Mouse (Mus musculus): ENCODE results near the gene Hand2. TPM values are rescaled to one million over a fixed set of nuclear protein-coding genes. Genes with fewer than 3 reads are reported as not detected.

The Hand2 gene
- polyA plus RNA-seq, 1 experiment from 2014 or later, result 0.58 TPM

- no peak overlapping the region for H3K9ac ChIP-seq (ENCODE audit: low read depth, low read length)
- no peak overlapping the region for H3K27ac ChIP-seq (ENCODE audit: low read length)
- WGBS (ENCODE audit: insufficient replicate concordance), result 4% methylated on average over 31 of the region's 31 CpGs
- H3K27me3 ChIP-seq (ENCODE audit: control insufficient read depth, insufficient read depth, low read depth, low read length), result peaks cover 97% of the 10 kb centered on the region
- H3K36me3 ChIP-seq (ENCODE audit: control insufficient read depth, insufficient read depth), result no peaks in the 10 kb centered on the region
- H3K4me2 ChIP-seq (ENCODE audit: low read depth, low read length), result no peak overlapping the region
- no peaks in the 10 kb centered on the region; the same call in 1 of the 2 replicates for H3K4me1 ChIP-seq (ENCODE audit: control insufficient read depth, low read depth, low read length)
- peak overlapping the region; percentile 17 for H3K4me3 ChIP-seq (ENCODE audit: low read depth, low read length)
- ATAC-seq (ENCODE audit: low read depth), result no peak
- H3K9me3 ChIP-seq (replicated peaks; ENCODE audit: control insufficient read depth, low read length), result no peaks in the 10 kb centered on the region
These were observed 2.5 kb downstream of the Hand2 start for GRCm38 (mm10) chr8:57322961-57323941.

- no peaks in the 10 kb centered on the region for H3K9me3 ChIP-seq (replicated peaks; ENCODE audit: control insufficient read depth, low read length)
- no peak overlapping the region for H3K27ac ChIP-seq (ENCODE audit: low read length)
- no peaks in the 10 kb centered on the region; the same call in 1 of the 2 replicates for H3K4me1 ChIP-seq (ENCODE audit: control insufficient read depth, low read depth, low read length)
- H3K4me3 ChIP-seq (ENCODE audit: low read depth, low read length), result no peak overlapping the region
- H3K9ac ChIP-seq (ENCODE audit: low read depth, low read length), result no peak overlapping the region
- peaks cover 97% of the 10 kb centered on the region for H3K27me3 ChIP-seq (ENCODE audit: control insufficient read depth, insufficient read depth, low read depth, low read length)
- H3K4me2 ChIP-seq (ENCODE audit: low read depth, low read length), result no peak overlapping the region
- ATAC-seq (ENCODE audit: low read depth), result no peak
- H3K36me3 ChIP-seq (ENCODE audit: control insufficient read depth, insufficient read depth), result no peaks in the 10 kb centered on the region
- 6% methylated on average over 12 of the region's 12 CpGs for WGBS (ENCODE audit: insufficient replicate concordance)
These were observed 3.3 kb downstream of the Hand2 start for GRCm38 (mm10) chr8:57324091-57324490.

GRCm38 (mm10) chr8:57324671-57325070 is 3.9 kb downstream of the Hand2 start:
- Histone ChIP-seq H3K9me3 (replicated peaks; ENCODE audit: control insufficient read depth, low read length) (no peaks in the 10 kb centered on the region), H3K27me3 (ENCODE audit: control insufficient read depth, insufficient read depth, low read depth, low read length) (peaks cover 97% of the 10 kb centered on the region), H3K36me3 (ENCODE audit: control insufficient read depth, insufficient read depth) (no peaks in the 10 kb centered on the region), H3K4me3 (ENCODE audit: low read depth, low read length) (no peak overlapping the region), H3K9ac (ENCODE audit: low read depth, low read length) (no peak overlapping the region), H3K4me2 (ENCODE audit: low read depth, low read length) (no peak overlapping the region), H3K27ac (ENCODE audit: low read length) (no peak overlapping the region), H3K4me1 (ENCODE audit: control insufficient read depth, low read depth, low read length) (no peaks in the 10 kb centered on the region; the same call in 1 of the 2 replicates)
- 10% methylated on average over 5 of the region's 5 CpGs for WGBS (ENCODE audit: insufficient replicate concordance)
- no peak for ATAC-seq (ENCODE audit: low read depth)

- H3K27ac ChIP-seq (ENCODE audit: low read length), result no peak overlapping the region
- H3K4me3 ChIP-seq (ENCODE audit: low read depth, low read length), result no peak overlapping the region
- peaks cover 97% of the 10 kb centered on the region for H3K27me3 ChIP-seq (ENCODE audit: control insufficient read depth, insufficient read depth, low read depth, low read length)
- H3K9me3 ChIP-seq (replicated peaks; ENCODE audit: control insufficient read depth, low read length), result no peaks in the 10 kb centered on the region
- no peak overlapping the region for H3K4me2 ChIP-seq (ENCODE audit: low read depth, low read length)
- H3K4me1 ChIP-seq (ENCODE audit: control insufficient read depth, low read depth, low read length), result no peaks in the 10 kb centered on the region; the same call in 1 of the 2 replicates
- 15% methylated on average over 21 of the region's 21 CpGs for WGBS (ENCODE audit: insufficient replicate concordance)
- ATAC-seq (ENCODE audit: low read depth), result no peak
- H3K36me3 ChIP-seq (ENCODE audit: control insufficient read depth, insufficient read depth), result no peaks in the 10 kb centered on the region
- no peak overlapping the region for H3K9ac ChIP-seq (ENCODE audit: low read depth, low read length)
These were observed 4.5 kb downstream of the Hand2 start for GRCm38 (mm10) chr8:57325111-57325891.

GRCm38 (mm10) chr8:57326091-57327065 is 5.6 kb downstream of the Hand2 start:
- Histone ChIP-seq H3K27me3 (ENCODE audit: control insufficient read depth, insufficient read depth, low read depth, low read length) (peaks cover 95% of the 10 kb centered on the region), H3K36me3 (ENCODE audit: control insufficient read depth, insufficient read depth) (no peaks in the 10 kb centered on the region), H3K9ac (ENCODE audit: low read depth, low read length) (no peak overlapping the region), H3K4me2 (ENCODE audit: low read depth, low read length) (no peak overlapping the region), H3K27ac (ENCODE audit: low read length) (no peak overlapping the region), H3K4me3 (ENCODE audit: low read depth, low read length) (no peak overlapping the region), H3K9me3 (replicated peaks; ENCODE audit: control insufficient read depth, low read length) (no peaks in the 10 kb centered on the region), H3K4me1 (ENCODE audit: control insufficient read depth, low read depth, low read length) (no peaks in the 10 kb centered on the region)
- WGBS (ENCODE audit: insufficient replicate concordance), result 30% methylated on average over 27 of the region's 27 CpGs
- no peak for ATAC-seq (ENCODE audit: low read depth)

- peaks cover 94% of the 10 kb centered on the region for H3K27me3 ChIP-seq (ENCODE audit: control insufficient read depth, insufficient read depth, low read depth, low read length)
- WGBS (ENCODE audit: insufficient replicate concordance), result 7% methylated on average over 29 of the region's 29 CpGs
- H3K4me3 ChIP-seq (ENCODE audit: low read depth, low read length), result no peak overlapping the region
- H3K9ac ChIP-seq (ENCODE audit: low read depth, low read length), result no peak overlapping the region
- H3K4me1 ChIP-seq (ENCODE audit: control insufficient read depth, low read depth, low read length), result no peaks in the 10 kb centered on the region
- no peak overlapping the region for H3K4me2 ChIP-seq (ENCODE audit: low read depth, low read length)
- no peaks in the 10 kb centered on the region for H3K36me3 ChIP-seq (ENCODE audit: control insufficient read depth, insufficient read depth)
- no peak overlapping the region for H3K27ac ChIP-seq (ENCODE audit: low read length)
- H3K9me3 ChIP-seq (replicated peaks; ENCODE audit: control insufficient read depth, low read length), result no peaks in the 10 kb centered on the region
- no peak for ATAC-seq (ENCODE audit: low read depth)
These were observed 6.7 kb downstream of the Hand2 start for GRCm38 (mm10) chr8:57327281-57328160.

GRCm38 (mm10) chr8:57328161-57328920 is 7.6 kb downstream of the Hand2 start:
- Histone ChIP-seq H3K27me3 (ENCODE audit: control insufficient read depth, insufficient read depth, low read depth, low read length) (peaks cover 94% of the 10 kb centered on the region), H3K36me3 (ENCODE audit: control insufficient read depth, insufficient read depth) (no peaks in the 10 kb centered on the region), H3K4me1 (ENCODE audit: control insufficient read depth, low read depth, low read length) (no peaks in the 10 kb centered on the region), H3K4me3 (ENCODE audit: low read depth, low read length) (peak overlapping the region; percentile 28), H3K9ac (ENCODE audit: low read depth, low read length) (no peak overlapping the region), H3K4me2 (ENCODE audit: low read depth, low read length) (peak overlapping the region; percentile 39), H3K27ac (ENCODE audit: low read length) (no peak overlapping the region), H3K9me3 (replicated peaks; ENCODE audit: control insufficient read depth, low read length) (no peaks in the 10 kb centered on the region)
- WGBS (ENCODE audit: insufficient replicate concordance), result under 1% methylated on average over 42 of the region's 42 CpGs
- peak; percentile 47; the same call in 1 of the 2 replicates for ATAC-seq (ENCODE audit: low read depth)
